Mouse (Mus musculus) erythroid progenitor cell, adult 5-6 weeks (primary cell): Measurements from ENCODE around the gene March6. TPM values are rescaled to one million over a fixed set of nuclear protein-coding genes. Genes with fewer than 3 reads are reported as not detected.

Source experiments
- ATAC-seq: replicated peaks from 2 replicates; pipeline ENCODE4 v1.8.0; 2016; ENCODE audit warnings: moderate number of reproducible peaks, mild to moderate bottlenecking, moderate TSS enrichment, inconsistent platforms; ENCODE audit not compliant: poor library complexity, low FRiP score, severe bottlenecking
- total RNA-seq, 2 experiments: library from RNA; stranded (forward) in 1 of 2; stranded (reverse) in 1 of 2; fragments of 150-400 nt in 1 of 2; fragments of 186-747, 209-891 nt in 1 of 2; gene quantifications; 2 replicates each; pipeline versions ENCODE4 v1.2.3 to v1.2.4; 2015 to 2017; ENCODE audit warnings: low replicate concordance in 2 of 2

The March6 gene
- total RNA-seq, 2 experiments from 2014 or later = 73.2 to 78.4 TPM

GRCm38 (mm10) chr15:31426066-31426706 lies 104.7 kb downstream of the March6 start:
- ATAC-seq = no peak

GRCm38 (mm10) chr15:31422649-31423369 lies 108.0 kb downstream of the March6 start:
- no peak for ATAC-seq

GRCm38 (mm10) chr15:31419037-31419436 lies 111.8 kb downstream of the March6 start:
- ATAC-seq = peak; percentile 62; the same call in 1 of the 2 replicates

DNA sequence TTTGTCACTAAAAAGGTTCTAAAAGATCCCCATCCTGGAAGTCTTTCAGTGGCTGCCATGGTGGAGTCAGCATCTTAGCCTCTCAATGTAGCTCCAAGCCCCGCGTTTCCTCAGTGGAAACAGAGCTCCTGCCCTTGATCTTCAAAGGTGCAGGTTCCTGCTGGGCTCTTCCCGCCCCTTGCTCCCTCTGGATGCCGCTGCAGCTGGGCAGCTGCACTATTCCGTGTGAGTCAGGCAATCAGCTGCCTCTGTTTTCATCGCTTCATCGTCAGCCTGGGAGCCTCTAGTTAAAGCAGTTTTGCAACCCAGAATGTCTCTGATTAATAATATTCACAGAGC lies 112.2 kb downstream of the March6 start:
- ATAC-seq = no peak

DNA sequence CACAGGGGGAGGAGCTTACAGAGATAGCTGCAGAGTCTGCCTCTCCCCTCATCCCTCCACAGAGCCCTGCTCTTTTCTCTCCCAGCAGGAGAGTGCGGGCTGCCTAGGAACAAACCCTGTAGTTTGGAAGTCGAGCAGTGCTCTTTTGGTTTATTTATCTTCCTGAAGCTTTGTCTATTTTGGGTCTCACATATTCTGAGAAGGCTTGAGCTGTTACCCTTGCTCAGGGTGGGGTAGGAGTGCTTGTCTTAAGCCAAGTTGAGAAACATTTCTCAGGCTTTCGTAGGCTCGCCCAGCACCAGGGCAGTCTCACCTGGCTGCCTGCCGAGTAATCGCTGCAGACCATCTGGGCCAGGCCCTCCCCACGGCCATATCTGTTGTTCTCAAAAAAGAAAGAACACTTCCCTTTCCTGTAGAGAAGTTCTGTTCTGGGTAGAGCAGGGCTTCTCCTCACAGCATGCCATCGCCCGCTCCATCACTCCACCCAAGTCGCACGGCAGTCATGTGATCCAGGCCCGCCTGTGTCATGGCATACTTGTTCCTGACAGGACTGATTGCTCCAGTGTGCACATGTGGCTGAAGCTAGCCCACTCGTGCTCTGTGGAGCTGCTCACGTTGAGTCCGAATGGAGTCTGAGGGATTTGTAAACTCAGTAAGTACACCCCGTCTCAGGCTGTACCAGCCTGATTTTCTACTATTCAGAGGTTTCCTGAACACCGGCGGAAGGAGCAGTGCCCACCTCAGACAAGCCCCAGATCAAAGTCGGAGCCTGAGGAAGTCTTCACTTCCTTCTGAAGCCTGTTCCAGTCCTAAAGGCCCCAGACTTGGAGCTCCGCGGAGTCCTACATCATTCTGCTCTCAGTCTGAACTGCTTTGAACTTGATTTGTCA lies 112.8 kb downstream of the March6 start:
- peak; percentile 82 for ATAC-seq

DNA sequence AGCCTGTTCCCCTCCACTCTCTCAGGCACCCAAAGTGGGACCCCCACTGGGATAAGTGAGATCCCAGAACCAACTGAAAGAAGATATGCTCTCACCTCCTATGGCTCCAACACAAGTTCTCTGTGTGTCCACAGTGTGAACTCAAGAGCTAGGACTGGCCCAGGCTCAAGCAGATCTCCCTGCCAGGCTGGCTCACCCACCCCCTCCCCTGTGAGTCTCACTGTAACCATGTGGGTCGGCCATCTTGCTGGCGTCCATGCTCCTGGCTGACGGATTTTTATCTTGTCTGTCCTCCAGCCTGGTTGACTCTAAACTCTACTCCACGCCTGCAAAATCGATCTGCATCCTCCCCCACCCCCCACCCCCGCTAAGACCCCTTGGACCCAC lies 113.5 kb downstream of the March6 start:
- ATAC-seq = no peak

DNA sequence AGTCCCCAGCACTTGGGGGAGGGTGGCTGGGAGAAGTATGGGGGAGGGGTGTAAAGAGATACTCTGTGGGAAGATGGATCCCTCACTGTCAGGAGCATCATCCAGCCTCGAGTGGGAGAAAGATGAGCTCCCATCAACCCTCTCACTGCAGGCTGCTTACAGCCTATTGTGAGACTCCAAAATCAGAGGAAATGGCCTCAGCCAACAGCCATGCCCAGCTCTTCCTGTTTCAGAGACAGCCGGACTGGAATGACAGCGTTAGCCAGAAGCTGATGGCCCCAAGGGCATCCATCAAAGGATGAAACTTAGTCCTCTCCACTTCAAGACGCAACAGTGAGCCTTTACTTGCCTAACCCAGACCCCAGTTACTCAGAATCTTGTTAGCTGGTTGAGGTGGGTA lies 115.7 kb downstream of the March6 start:
- no peak for ATAC-seq

DNA sequence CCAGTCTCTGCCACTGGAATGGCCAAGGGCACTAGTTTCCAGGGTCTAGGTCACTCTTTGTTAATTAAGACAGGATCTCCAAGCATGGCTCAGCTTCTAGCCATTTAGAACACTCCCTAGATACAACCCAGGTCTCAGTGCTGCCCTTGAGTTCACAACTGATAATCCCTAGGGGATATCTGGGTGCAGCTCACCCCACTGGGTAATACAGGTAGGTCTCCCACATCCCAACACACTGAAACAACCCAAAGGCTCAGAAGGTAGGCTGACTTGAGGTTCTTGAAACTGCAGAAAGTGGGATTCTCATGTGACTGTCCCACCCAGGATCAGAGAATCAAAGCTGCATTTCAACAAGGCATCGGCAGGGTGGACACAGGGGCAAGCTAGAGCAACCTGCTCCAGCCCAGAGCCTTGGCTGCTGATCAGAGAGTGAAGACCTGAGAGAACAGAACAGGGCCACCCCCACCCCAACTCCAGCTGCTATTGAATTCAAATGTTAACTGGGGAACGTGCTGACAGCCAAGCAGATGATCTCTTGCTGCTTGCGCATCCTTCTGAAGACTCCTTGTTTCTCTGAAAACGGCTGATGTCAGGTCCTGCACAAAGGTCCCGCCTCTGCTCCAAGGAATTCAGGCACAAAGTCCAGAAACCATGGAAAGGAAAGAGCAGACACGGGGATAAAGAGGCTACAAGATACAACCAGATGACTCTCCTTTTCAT lies 116.5 kb downstream of the March6 start:
- no peak for ATAC-seq

GRCm38 (mm10) chr15:31413662-31414061 lies 117.2 kb downstream of the March6 start:
- ATAC-seq = no peak

GRCm38 (mm10) chr15:31412933-31413332 lies 117.9 kb downstream of the March6 start:
- no peak for ATAC-seq

- no peak for ATAC-seq
Measured at GRCm38 (mm10) chr15:31412436-31412835, 118.4 kb downstream of the March6 start.

DNA sequence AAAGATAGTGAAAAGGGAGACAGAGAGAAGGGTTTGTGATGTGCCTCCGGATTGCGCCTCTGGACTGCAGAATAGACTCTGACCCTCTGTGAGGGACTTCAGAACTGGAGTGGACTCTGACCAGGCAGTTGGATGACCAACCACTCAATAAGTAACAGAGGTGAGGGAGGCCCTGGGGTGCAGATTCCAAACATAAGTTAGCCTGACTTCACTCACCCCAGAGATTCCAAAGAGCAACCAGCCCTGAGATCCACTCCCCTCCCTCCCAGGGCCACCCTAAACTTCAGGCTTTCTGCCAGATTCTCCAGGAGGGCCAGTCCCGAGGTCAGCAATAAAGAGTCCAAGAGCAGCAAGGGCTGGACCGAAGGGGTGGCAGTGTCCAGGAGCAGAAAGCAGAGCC lies 123.4 kb downstream of the March6 start:
- ATAC-seq = no peak

- ATAC-seq = no peak
Measured at GRCm38 (mm10) chr15:31406881-31407280, 124.0 kb downstream of the March6 start.

Other genes starting within 250 kb of the March6 start
- 0.84 and 1.8 TPM in 2 replicates for gene Ankrd33b, start 163.3 kb downstream of the March6 start, total RNA-seq (2015; ENCODE audit: low replicate concordance)
- gene Ankrd33b, start 163.3 kb downstream of the March6 start, total RNA-seq (2017; ENCODE audit: low replicate concordance) = under 0.01 and 3.9 TPM in 2 replicates
- gene Ropn1l, start 77.3 kb downstream of the March6 start, total RNA-seq (2015; ENCODE audit: low replicate concordance) = 7.5 TPM in 1 of 2 replicates, not detected in the other
- not detected in 2 replicates for gene Ropn1l, start 77.3 kb downstream of the March6 start, total RNA-seq (2017; ENCODE audit: low replicate concordance)
- gene Cmbl, start 34.3 kb upstream of the March6 start, total RNA-seq (2015; ENCODE audit: low replicate concordance) = 2.5 and 12.2 TPM in 2 replicates
- 7.3 and 8.3 TPM in 2 replicates for gene Cmbl, start 34.3 kb upstream of the March6 start, total RNA-seq (2017; ENCODE audit: low replicate concordance)
- gene Cct5, start 70.8 kb upstream of the March6 start, total RNA-seq (2015; ENCODE audit: low replicate concordance) = 149 and 170 TPM in 2 replicates
- gene Cct5, start 70.8 kb upstream of the March6 start, total RNA-seq (2017; ENCODE audit: low replicate concordance) = 85.0 and 107 TPM in 2 replicates
- 5.0 and 12.6 TPM in 2 replicates for gene Fam173b, start 70.8 kb upstream of the March6 start, total RNA-seq (2015; ENCODE audit: low replicate concordance)
- 2.5 and 6.8 TPM in 2 replicates for gene Fam173b, start 70.8 kb upstream of the March6 start, total RNA-seq (2017; ENCODE audit: low replicate concordance)